Mouse (Mus musculus) mouse embryonic stem cell (cell line): ENCODE results near the gene Taf5l.
"Not testable (repeated sequence)": the region's sequence is repeated elsewhere in the genome, so short reads cannot be mapped to it uniquely, and the experiment has no call there.

Experiments used
- in situ Hi-C, 2 experiments: fragments of 300-500 bp; cut with MboI; formaldehyde crosslinking; loops; 1 replicate in 1 of 2; 3 replicates in 1 of 2; pipeline ENCODE4 v1.14.3; 2019 to 2020; ENCODE audit warnings: low sequenced_read_pairs in 2 of 2, low pct_unique_long_range_greater_than_20kb in 1 of 2, mixed read lengths in 1 of 2; ENCODE audit not compliant: unreplicated experiment in 1 of 2

Taf5l gene

DNA sequence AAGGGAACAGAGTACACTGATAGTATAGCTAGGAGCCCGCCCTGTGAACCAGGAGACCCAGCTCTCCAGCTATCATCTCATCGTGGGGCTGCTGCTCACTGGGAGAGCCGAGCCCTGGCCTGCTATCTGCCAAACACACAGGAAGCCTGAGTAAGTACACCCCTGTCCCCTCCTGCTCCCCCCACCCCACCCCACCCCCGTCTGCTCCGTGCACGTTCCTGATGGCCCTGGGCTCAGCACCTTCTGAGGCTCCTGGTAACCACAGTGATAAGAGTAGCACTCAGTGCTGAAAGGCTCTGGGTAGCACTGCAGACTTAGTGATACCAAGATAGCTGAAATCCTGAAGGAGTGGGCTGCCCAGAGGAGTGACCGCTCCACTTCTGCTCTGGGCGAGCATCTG is 42.3 kb downstream of the Taf5l start:
- in situ Hi-C loops, result no loop called here

DNA sequence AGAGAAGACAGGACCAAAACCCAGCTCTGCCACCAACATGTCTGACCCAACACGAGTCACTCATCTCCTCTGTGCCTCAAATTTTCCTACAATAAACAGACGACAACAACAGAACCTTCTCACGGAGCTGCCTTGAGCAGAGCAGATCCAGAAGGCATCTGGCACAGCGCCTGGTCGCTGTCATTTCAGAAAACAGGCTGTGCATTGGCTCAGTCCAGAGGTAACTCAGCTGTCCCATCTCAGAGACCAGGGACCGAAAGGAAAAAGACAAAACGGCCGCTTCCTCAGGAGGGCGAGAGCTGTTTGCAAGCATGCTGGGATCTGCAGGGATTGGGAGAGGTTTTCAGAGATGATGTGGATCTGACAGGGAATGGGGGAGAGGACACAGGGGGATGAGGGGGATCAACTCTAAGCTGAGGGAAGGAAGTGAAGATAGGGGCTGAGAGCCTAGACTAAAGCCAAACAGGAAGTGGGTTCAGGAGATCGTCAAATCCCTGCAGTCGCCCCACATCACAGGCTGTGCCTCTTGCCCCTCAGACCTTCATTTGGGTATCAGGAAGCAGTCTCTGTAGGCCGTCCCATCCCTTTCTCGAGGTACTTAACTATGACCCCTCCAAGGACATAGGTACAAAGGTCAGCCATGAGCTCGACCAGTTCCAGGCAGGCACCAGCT is 42.9 kb downstream of the Taf5l start:
- in situ Hi-C loops, result no loop called here

DNA sequence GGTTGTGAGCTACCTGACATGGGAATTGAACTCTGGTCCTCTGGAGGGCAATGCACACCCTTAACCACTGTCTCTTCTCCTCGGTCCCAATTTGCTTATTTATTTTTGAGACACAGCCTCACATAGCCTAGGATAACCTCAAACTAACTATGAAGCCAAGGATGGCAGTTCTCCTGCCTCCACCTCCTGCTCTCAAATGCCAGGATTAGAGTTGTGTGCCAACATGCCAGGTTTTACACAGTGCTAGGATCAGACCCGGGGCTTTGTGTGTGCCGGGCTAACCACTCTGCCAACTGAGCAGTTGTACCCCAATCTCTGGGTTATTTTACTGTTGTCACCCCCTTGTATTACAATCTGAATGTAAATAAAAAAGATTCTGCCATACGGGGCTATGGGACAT is 43.7 kb downstream of the Taf5l start:
- in situ Hi-C loops, result no loop called here

DNA sequence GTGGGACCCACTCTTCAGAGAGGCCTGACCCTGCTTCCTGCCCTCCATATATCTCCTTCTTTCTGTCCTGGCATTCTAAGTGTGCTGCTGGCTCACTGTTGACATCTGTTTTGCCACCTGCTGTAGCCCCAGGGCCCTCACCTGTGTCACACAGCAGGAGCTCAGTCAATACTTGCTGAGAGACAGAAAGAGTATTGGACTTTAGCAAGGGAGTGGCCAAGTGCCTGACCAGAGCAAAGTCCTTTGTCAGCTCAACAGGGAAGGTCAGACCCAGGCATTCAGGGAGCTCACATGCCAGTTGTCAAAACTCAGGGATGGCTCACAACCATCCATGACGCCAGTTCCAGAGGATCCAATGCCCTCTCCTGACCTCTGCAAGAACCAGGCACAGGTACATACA is 47.7 kb downstream of the Taf5l start:
- in situ Hi-C loops, result no loop called here

DNA sequence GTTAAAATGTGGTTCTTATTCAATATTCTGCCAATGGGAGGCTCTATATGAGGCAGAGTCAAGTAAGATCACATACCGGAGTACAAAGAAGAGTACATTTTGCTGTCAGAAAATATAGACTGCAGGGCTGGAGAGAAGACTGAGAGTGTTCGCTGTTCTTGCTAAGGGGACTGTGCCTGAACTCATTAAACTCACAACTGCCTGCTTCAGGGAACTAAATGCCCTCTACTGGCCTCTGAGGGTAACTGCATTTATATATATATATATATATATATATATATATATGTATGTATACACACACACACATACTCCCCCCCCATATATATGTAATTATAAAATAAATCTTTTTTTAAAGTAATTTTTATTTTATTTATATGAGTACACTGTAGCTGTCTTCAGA is 54.3 kb downstream of the Taf5l start:
- in situ Hi-C loops, result no loop called here

DNA sequence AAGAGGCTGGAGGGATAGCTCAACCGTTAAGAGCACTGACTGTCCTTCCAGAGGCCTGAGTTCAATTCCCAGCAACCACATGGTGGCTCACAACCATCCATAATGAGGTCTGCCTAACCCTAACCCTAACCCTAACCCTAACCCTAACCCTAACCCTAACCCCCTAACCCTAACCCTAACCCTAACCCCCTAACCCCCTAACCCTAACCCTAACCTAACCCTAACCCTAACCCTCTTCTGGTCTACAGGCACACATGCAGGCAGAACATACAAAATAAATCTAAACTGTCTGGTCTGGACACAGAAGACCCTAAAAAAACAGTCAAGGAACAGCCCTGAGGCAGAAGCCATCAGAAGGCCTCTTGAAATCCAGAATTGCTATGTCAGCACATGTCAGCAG is 59.8 kb downstream of the Taf5l start:
- in situ Hi-C loops, result no loop called here

DNA sequence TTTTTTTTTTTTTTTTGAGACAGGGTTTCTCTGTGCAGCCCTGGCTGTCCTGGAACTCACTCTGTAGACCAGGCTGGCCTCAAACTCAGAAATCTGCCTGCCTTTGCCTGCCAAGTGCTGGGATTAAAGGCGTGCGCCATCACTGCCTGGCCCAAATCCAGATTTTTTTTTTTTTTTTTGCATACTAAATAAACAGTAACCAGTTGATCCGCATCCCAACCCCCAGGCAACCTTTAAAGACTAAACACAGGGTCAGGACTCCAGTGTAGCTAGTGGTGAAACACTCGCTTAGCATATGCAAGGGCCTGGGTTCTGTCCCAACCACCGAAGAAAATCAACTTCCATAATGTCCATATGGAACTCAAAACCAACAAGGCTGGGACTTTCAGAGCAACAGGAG is 60.6 kb downstream of the Taf5l start:
- in situ Hi-C loops, result not testable (repeated sequence)

DNA sequence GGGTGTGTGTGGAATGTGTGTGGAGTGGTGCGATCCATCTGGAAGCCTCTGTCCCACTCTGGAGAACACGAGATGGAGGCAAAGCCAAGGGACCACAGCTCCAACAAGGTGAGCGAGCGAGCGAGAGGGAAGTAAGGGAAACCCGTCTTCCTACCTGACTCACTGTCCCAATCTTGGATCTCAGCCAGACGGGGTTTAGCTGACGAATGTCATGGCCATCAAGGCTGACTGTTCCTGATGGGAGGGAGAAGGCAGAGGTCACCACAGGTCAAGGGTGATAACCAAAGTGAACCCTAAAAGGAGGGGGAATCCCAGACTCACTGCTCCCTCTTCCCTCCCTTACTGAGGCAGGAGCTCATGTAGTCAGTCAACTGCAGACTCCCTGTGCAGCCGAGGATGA is 61.1 kb downstream of the Taf5l start:
- in situ Hi-C loops, result no loop called here

DNA sequence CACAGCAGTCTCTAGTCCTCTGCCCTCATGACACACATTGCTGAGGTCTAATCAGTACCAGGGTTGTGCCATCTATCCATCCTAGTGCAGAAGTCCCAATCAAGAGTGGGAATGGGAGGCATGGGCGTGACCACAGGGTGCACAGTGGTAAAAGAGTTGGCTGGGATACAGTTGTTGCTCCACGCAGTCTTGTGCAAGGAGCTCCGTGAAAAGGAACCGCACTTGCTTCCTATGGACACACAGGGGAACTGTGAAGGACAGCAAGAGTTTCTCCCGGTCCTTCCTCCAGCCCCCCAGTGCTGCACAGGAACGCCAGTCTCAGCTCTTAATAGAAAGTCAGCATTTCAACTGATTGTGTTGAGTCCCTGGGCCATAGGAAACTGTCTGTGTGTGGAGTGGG is 61.7 kb downstream of the Taf5l start:
- in situ Hi-C loops, result no loop called here

DNA sequence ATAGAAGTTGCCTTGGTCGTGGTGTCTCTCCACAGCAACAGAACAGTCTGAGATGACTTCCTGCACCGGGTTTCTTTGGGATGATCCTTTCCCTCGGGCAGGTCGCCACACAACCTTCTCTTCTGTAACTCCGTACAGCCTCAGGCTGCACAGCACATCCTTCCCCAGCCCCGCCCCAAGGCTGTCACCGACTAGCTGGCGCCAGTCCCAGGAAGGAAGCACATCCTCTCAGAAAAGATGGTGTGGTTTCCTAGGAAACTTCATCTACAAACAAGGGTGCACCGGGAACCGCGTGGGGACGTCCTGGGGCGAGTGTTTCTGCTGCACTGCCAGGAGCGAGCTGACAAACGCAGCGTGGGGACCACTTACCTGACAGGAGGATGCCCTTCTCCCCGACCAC is 63.1 kb downstream of the Taf5l start:
- in situ Hi-C loops, result no loop called here

DNA sequence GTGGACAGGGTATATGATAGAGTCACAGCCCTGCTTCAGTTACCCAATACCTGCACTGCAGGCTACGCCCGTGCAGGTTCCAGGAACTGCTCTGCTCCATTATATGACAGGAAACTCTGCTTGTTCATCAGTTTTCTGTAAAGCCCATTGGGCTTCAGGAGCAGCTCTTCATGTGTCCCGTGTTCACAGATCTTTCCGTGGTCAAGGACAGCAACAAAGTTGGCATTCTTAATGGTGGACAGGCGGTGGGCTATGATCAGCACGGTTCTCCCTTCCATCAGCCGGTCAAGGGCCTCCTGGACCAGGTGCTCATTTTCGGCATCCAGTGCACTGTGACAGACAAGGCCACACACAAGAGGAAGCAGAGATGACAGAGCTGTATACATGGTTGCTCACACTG is 67.0 kb downstream of the Taf5l start:
- in situ Hi-C loops, result no loop called here

DNA sequence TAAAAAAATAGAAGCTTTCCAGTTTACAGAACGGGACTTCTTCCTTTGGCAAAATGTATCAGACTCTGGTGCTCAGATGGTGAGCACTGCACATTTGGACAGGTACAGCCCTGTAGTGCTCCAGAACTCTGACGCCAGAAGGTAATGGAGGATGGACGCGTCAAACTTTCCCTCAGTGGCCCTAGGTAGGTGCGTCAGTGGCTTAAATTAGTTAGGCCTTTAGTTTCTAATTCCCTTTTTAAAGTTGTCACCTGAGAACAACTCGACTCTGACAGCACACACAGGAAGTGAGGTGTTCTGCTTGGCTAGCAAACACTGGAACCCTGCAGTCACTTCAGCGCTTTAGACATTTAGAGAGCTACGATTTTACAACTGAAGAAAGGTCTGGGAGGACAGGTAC is 67.5 kb downstream of the Taf5l start:
- in situ Hi-C loops, result no loop called here

DNA sequence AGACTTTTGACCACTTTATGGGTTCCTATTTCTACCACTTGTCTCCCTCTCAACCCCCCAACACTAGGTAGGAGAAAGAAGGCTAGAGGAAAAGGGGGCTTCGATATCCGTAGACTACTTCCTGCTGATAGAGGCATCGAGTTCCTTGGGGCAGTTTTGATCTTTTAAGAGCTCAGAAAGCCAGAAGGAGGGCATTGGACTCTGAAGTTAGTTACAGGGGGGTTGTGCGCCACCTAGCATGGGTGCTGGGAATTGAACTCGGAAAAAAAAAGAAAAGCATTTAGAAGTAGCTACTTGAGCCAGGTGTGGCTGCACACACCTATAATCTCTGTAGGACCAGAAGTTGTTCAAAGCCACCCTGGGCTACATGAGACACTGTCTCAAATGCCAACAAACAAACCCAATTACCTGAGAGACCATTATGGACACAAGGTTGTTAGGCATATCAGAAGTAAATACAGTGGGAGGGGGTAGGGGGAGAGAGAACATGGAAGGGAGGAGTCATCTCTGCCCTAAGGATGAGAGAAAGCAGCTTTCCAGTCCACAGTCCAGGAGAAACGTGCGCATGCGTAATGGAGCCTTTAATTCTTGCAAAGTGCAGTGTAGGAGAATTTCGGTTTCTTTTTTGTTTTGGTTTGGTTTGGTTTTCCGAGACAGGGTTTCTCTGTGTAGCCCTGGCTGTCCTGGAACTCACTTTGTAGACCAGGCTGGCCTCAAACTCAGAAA is 71.0 kb downstream of the Taf5l start:
- in situ Hi-C loops, result no loop called here

DNA sequence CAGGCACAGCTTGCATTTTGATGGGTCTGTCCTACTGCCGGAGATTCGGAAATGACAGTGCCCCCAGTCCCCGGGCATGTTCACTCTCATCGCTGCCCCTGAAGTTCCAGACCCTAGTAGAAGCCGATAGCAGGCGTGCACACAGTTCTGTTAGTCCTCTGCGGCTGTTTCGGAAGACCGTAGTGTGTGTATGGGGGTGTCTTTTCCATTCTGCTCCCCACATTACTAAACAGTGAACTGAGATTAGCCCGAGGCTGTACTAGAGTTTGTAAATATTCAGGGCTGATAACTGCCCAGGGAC is 71.6 kb downstream of the Taf5l start:
- in situ Hi-C loops, result no loop called here

DNA sequence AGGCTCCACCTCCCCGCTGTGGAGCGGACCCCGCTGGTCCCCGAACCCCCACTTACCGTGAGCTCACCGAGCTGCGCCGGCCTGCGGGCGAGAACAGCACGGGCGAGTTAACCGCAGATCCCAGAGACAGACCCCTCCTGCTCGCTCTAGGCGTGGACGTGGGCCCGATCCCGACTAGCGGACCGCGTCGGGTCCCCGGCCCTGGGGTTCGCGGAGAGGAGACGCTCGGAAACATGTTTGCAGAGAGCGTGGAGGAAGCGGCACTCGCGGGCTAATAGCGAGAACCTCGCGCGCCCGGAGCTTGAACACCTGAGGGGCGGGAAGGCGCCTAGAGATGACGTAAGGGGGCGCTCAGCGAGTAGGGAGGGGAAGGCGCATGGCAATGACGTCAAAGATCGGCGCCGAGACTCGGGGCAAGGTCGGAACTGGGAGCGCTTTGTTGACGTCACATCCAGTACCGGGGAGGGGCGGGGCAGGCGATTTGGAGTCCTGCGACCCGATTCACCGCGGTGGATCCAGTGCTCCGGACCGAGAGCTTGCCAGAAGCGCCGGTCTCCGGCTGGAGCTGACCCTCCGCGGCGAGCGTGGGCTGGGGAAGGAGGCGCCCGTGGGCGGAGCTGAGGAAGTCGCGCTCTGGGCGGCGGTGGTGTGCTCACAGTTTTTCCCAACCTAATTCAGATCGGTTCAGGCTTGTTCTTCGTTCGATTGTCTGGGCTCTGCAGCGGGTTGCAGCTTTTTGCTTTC is 72.1 kb downstream of the Taf5l start, which contains the start of gene Nup133:
Gene Nup133, minus strand, starts transcription at position 324 of the 744 bp plus-strand sequence.
- in situ Hi-C loops, result no loop called here
